Mouse (Mus musculus): ENCODE results near the gene Lyst. TPM values are rescaled to one million over a fixed set of nuclear protein-coding genes. Genes with fewer than 3 reads are reported as not detected.
"Not testable (repeated sequence)": the region's sequence is repeated elsewhere in the genome, so short reads cannot be mapped to it uniquely, and the experiment has no call there.

The Lyst gene
- polyA plus RNA-seq, 1 experiment from 2014 or later: 4.7 TPM

- ATAC-seq (ENCODE audit: low FRiP score, low read depth); H3K36me3 ChIP-seq; H3K27me3 ChIP-seq; H3K9me3 ChIP-seq; H3K4me1 ChIP-seq; H3K27ac ChIP-seq (replicated peaks); H3K4me3 ChIP-seq; H3K9ac ChIP-seq (replicated peaks); H3K4me2 ChIP-seq (replicated peaks): not testable (repeated sequence)
- 90% methylated on average over 2 of the region's 2 CpGs for WGBS
These were observed 75.9 kb downstream of the Lyst start for GRCm38 (mm10) chr13:13666103-13666502.

- WGBS: 68% methylated on average over 5 of the region's 5 CpGs
- Histone ChIP-seq H3K4me2 (replicated peaks) (no peak overlapping the region), H3K36me3 (peaks cover 9% of the 10 kb centered on the region), H3K27me3 (no peaks in the 10 kb centered on the region), H3K4me3 (no peak overlapping the region), H3K27ac (replicated peaks) (no peak overlapping the region), H3K9me3 (no peaks in the 10 kb centered on the region), H3K9ac (replicated peaks) (no peak overlapping the region), H3K4me1 (no peaks in the 10 kb centered on the region)
- no peak for ATAC-seq (ENCODE audit: low FRiP score, low read depth)
These were observed 80.5 kb downstream of the Lyst start for GRCm38 (mm10) chr13:13670669-13671068.

- Histone ChIP-seq H3K4me3 (no peak overlapping the region), H3K27ac (replicated peaks) (no peak overlapping the region)
- WGBS: 61% methylated on average over 6 of the region's 6 CpGs
These were observed 81.6 kb downstream of the Lyst start for GRCm38 (mm10) chr13:13671585-13672328.

GRCm38 (mm10) chr13:13674669-13675343 is 84.6 kb downstream of the Lyst start:
- no peak for ATAC-seq (ENCODE audit: low FRiP score, low read depth)
- H3K4me2 ChIP-seq (replicated peaks): no peak overlapping the region
- no peaks in the 10 kb centered on the region for H3K9me3 ChIP-seq
- H3K27ac ChIP-seq (replicated peaks): no peak overlapping the region
- WGBS: 95% methylated on average over 4 of the region's 4 CpGs
- no peak overlapping the region for H3K9ac ChIP-seq (replicated peaks)
- H3K27me3 ChIP-seq: no peaks in the 10 kb centered on the region
- H3K36me3 ChIP-seq: peaks cover 15% of the 10 kb centered on the region
- no peak overlapping the region for H3K4me3 ChIP-seq
- H3K4me1 ChIP-seq: no peaks in the 10 kb centered on the region

More at GRCm38 (mm10) chr13:13671585-13672328, 81.6 kb downstream of the Lyst start:
- Histone ChIP-seq H3K36me3 (peaks cover 9% of the 10 kb centered on the region), H3K27me3 (no peaks in the 10 kb centered on the region), H3K4me1 (no peaks in the 10 kb centered on the region), H3K4me2 (replicated peaks) (no peak overlapping the region), H3K9me3 (no peaks in the 10 kb centered on the region), H3K9ac (replicated peaks) (no peak overlapping the region)
- ATAC-seq (ENCODE audit: low FRiP score, low read depth): no peak

- H3K27me3 ChIP-seq: no peaks in the 10 kb centered on the region
- no peak overlapping the region for H3K9ac ChIP-seq (replicated peaks)
- WGBS: 84% methylated on average over 8 of the region's 8 CpGs
- ATAC-seq (ENCODE audit: low FRiP score, low read depth): no peak
- no peak overlapping the region for H3K4me3 ChIP-seq
- H3K4me1 ChIP-seq: no peaks in the 10 kb centered on the region
- H3K4me2 ChIP-seq (replicated peaks): no peak overlapping the region
- peaks cover 11% of the 10 kb centered on the region for H3K36me3 ChIP-seq
- no peak overlapping the region for H3K27ac ChIP-seq (replicated peaks)
- H3K9me3 ChIP-seq: no peaks in the 10 kb centered on the region
These were observed 87.7 kb downstream of the Lyst start for GRCm38 (mm10) chr13:13677871-13678270.

GRCm38 (mm10) chr13:13681642-13682041 is 91.4 kb downstream of the Lyst start:
- Histone ChIP-seq H3K27ac (replicated peaks) (no peak overlapping the region), H3K27me3 (no peaks in the 10 kb centered on the region), H3K9ac (replicated peaks) (no peak overlapping the region), H3K36me3 (peaks cover 6% of the 10 kb centered on the region; the same call in 1 of the 2 replicates), H3K4me1 (no peaks in the 10 kb centered on the region), H3K4me3 (no peak overlapping the region), H3K4me2 (replicated peaks) (no peak overlapping the region), H3K9me3 (no peaks in the 10 kb centered on the region)
- 68% methylated on average over 6 of the region's 6 CpGs for WGBS
- ATAC-seq (ENCODE audit: low FRiP score, low read depth): no peak

GRCm38 (mm10) chr13:13703476-13703875 is 113.3 kb downstream of the Lyst start:
- Histone ChIP-seq H3K4me3 (no peak overlapping the region), H3K9me3 (no peaks in the 10 kb centered on the region), H3K9ac (replicated peaks) (no peak overlapping the region), H3K27ac (replicated peaks) (no peak overlapping the region), H3K4me2 (replicated peaks) (no peak overlapping the region), H3K4me1 (no peaks in the 10 kb centered on the region), H3K27me3 (no peaks in the 10 kb centered on the region), H3K36me3 (peaks cover 5% of the 10 kb centered on the region; the same call in 1 of the 2 replicates)
- WGBS: 89% methylated on average over 5 of the region's 5 CpGs
- no peak for ATAC-seq (ENCODE audit: low FRiP score, low read depth)

- not testable (repeated sequence) for H3K27ac ChIP-seq (replicated peaks); H3K27me3 ChIP-seq; H3K9me3 ChIP-seq; H3K4me2 ChIP-seq (replicated peaks); ATAC-seq (ENCODE audit: low FRiP score, low read depth); H3K4me1 ChIP-seq; H3K36me3 ChIP-seq; H3K9ac ChIP-seq (replicated peaks); H3K4me3 ChIP-seq
- WGBS: 91% methylated on average over 17 of the region's 17 CpGs
These were observed 131.2 kb downstream of the Lyst start for GRCm38 (mm10) chr13:13721435-13721834.

- Histone ChIP-seq H3K9ac (replicated peaks) (no peak overlapping the region), H3K4me2 (replicated peaks) (no peak overlapping the region), H3K4me1 (no peaks in the 10 kb centered on the region), H3K27ac (replicated peaks) (no peak overlapping the region), H3K27me3 (no peaks in the 10 kb centered on the region), H3K36me3 (0 out of 2 replicates have a peak, but pooled peaks cover 5% of the 10 kb centered on the region), H3K9me3 (no peaks in the 10 kb centered on the region), H3K4me3 (no peak overlapping the region)
- ATAC-seq (ENCODE audit: low FRiP score, low read depth): no peak
- 94% methylated on average over 3 of the region's 3 CpGs for WGBS
These were observed 133.1 kb downstream of the Lyst start for GRCm38 (mm10) chr13:13723293-13723692.

GRCm38 (mm10) chr13:13723786-13724185 is 133.6 kb downstream of the Lyst start:
- no peaks in the 10 kb centered on the region for H3K4me1 ChIP-seq
- H3K4me2 ChIP-seq (replicated peaks): no peak overlapping the region
- H3K36me3 ChIP-seq: 0 out of 2 replicates have a peak, but pooled peaks cover 5% of the 10 kb centered on the region
- ATAC-seq (ENCODE audit: low FRiP score, low read depth): no peak
- H3K27me3 ChIP-seq: no peaks in the 10 kb centered on the region
- H3K4me3 ChIP-seq: no peak overlapping the region
- no peak overlapping the region for H3K27ac ChIP-seq (replicated peaks)
- no peaks in the 10 kb centered on the region for H3K9me3 ChIP-seq
- no peak overlapping the region for H3K9ac ChIP-seq (replicated peaks)

- H3K4me3 ChIP-seq: no peak overlapping the region
- no peak overlapping the region for H3K4me2 ChIP-seq (replicated peaks)
- no peak for ATAC-seq (ENCODE audit: low FRiP score, low read depth)
- H3K27me3 ChIP-seq: no peaks in the 10 kb centered on the region
- no peaks in the 10 kb centered on the region for H3K9me3 ChIP-seq
- H3K4me1 ChIP-seq: no peaks in the 10 kb centered on the region
- 97% methylated on average over 4 of the region's 4 CpGs for WGBS
- 0 out of 2 replicates have a peak, but pooled peaks cover 4% of the 10 kb centered on the region for H3K36me3 ChIP-seq
- no peak overlapping the region for H3K27ac ChIP-seq (replicated peaks)
- H3K9ac ChIP-seq (replicated peaks): no peak overlapping the region
These were observed 149.0 kb downstream of the Lyst start for GRCm38 (mm10) chr13:13739232-13739631.

- no peak overlapping the region for H3K4me2 ChIP-seq (replicated peaks)
- 88% methylated on average over 3 of the region's 3 CpGs for WGBS
- peaks cover 8% of the 10 kb centered on the region; the same call in 1 of the 2 replicates for H3K36me3 ChIP-seq
- no peaks in the 10 kb centered on the region for H3K4me1 ChIP-seq
- no peak overlapping the region for H3K27ac ChIP-seq (replicated peaks)
- no peaks in the 10 kb centered on the region for H3K9me3 ChIP-seq
- H3K9ac ChIP-seq (replicated peaks): no peak overlapping the region
- ATAC-seq (ENCODE audit: low FRiP score, low read depth): no peak
- no peaks in the 10 kb centered on the region for H3K27me3 ChIP-seq
- H3K4me3 ChIP-seq: no peak overlapping the region
These were observed 155.7 kb downstream of the Lyst start for GRCm38 (mm10) chr13:13745911-13746310.
